Mouse (Mus musculus): ENCODE measurements at regions not wholly inside any gene's neighbourhood (a gene's known extent, or its start where the extent isn't known, plus 50 kb on each side); places are given as distances from the start of the nearest gene placed in this dataset.

GRCm38 (mm10) chr8:10865941-10866513 is 142.2 kb downstream of the Irs2 start:
- H3K27ac ChIP-seq (ENCODE audit: low read length) = peak overlapping the region; percentile 87

DNA sequence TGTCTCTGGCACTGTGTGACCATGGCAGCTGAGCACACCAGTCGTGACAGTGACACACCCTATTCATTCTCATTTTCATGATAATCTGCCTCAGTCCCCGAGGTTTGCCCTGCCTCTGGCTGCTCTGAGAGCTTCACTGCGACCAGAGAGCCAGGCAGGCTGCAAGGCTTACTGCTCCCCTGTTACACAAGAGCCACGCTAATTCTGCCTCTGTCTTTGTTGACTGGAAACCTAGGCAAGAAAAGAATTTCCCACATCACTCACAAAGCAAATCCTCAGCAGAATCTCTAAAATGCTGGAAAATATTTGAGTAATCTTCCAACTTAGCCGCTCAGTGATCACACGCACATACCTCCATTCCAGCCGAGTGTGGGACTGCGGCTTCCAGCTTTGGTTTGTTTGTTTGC is 142.8 kb downstream of the Irs2 start:
- Histone ChIP-seq H3K4me3 (ENCODE audit: low read length) (no peak overlapping the region), H3K36me3 (ENCODE audit: control insufficient read depth, insufficient read depth, low read length) (no peaks in the 10 kb centered on the region), H3K27me3 (replicated peaks; ENCODE audit: control insufficient read depth, insufficient read depth, low read length) (no peaks in the 10 kb centered on the region), H3K9me3 (ENCODE audit: control insufficient read depth, low read length) (no peaks in the 10 kb centered on the region), H3K4me2 (ENCODE audit: low read depth, low read length) (peak overlapping the region; percentile 10; the same call in 1 of the 2 replicates), H3K27ac (ENCODE audit: low read length) (peak overlapping the region; percentile 87), H3K4me1 (ENCODE audit: control insufficient read depth, insufficient read depth, low read length) (peaks cover 19% of the 10 kb centered on the region), H3K9ac (ENCODE audit: low read depth, low read length) (peak overlapping the region; percentile 12)
- WGBS = 23% methylated on average over 8 of the region's 8 CpGs
- no peak for ATAC-seq

More at GRCm38 (mm10) chr8:10865941-10866513, 142.2 kb downstream of the Irs2 start:
- H3K4me2 ChIP-seq (ENCODE audit: low read depth, low read length) = peak overlapping the region; percentile 10; the same call in 1 of the 2 replicates
- ATAC-seq = peak; percentile 88
- peak overlapping the region; percentile 12 for H3K9ac ChIP-seq (ENCODE audit: low read depth, low read length)
- 31% methylated on average over 11 of the region's 11 CpGs for WGBS
- H3K4me3 ChIP-seq (ENCODE audit: low read length) = no peak overlapping the region
- no peaks in the 10 kb centered on the region for H3K36me3 ChIP-seq (ENCODE audit: control insufficient read depth, insufficient read depth, low read length)
- peaks cover 19% of the 10 kb centered on the region for H3K4me1 ChIP-seq (ENCODE audit: control insufficient read depth, insufficient read depth, low read length)
- no peaks in the 10 kb centered on the region for H3K27me3 ChIP-seq (replicated peaks; ENCODE audit: control insufficient read depth, insufficient read depth, low read length)
- no peaks in the 10 kb centered on the region for H3K9me3 ChIP-seq (ENCODE audit: control insufficient read depth, low read length)

- H3K4me2 ChIP-seq (ENCODE audit: low read depth, low read length) = no peak overlapping the region
- H3K27ac ChIP-seq (ENCODE audit: low read length) = no peak overlapping the region
- H3K4me1 ChIP-seq (ENCODE audit: control insufficient read depth, insufficient read depth, low read length) = peaks cover 20% of the 10 kb centered on the region
- ATAC-seq = no peak
- H3K9ac ChIP-seq (ENCODE audit: low read depth, low read length) = no peak overlapping the region
- no peaks in the 10 kb centered on the region for H3K27me3 ChIP-seq (replicated peaks; ENCODE audit: control insufficient read depth, insufficient read depth, low read length)
- no peak overlapping the region for H3K4me3 ChIP-seq (ENCODE audit: low read length)
- WGBS = 76% methylated on average over 13 of the region's 13 CpGs
- H3K9me3 ChIP-seq (ENCODE audit: control insufficient read depth, low read length) = no peaks in the 10 kb centered on the region
- no peaks in the 10 kb centered on the region for H3K36me3 ChIP-seq (ENCODE audit: control insufficient read depth, insufficient read depth, low read length)
Observed at GRCm38 (mm10) chr8:10862442-10862841, 145.8 kb downstream of the Irs2 start.

DNA sequence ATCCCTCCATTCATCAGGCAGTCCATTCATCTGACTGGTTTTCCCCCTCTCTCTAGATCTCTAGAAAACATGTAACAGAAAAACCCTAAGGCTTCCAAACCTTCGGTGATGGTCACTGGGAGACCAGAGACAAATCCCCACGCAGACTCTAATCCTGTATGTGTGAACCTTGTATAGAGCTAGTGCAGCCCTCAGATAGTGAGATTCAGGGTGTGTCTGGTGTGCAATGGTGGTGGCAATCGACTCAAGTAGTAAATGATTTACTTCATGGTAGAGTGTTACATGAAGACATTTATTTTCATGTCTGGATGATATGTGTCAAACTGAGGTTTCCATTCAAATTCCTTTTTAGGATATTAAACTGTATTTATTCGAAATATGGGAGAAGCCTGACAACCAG is 147.4 kb downstream of the Irs2 start:
- Histone ChIP-seq H3K27me3 (replicated peaks; ENCODE audit: control insufficient read depth, insufficient read depth, low read length) (no peaks in the 10 kb centered on the region), H3K36me3 (ENCODE audit: control insufficient read depth, insufficient read depth, low read length) (no peaks in the 10 kb centered on the region), H3K4me3 (ENCODE audit: low read length) (no peak overlapping the region), H3K27ac (ENCODE audit: low read length) (peak overlapping the region; percentile 42; the same call in 1 of the 2 replicates), H3K9me3 (ENCODE audit: control insufficient read depth, low read length) (no peaks in the 10 kb centered on the region), H3K9ac (ENCODE audit: low read depth, low read length) (no peak overlapping the region), H3K4me1 (ENCODE audit: control insufficient read depth, insufficient read depth, low read length) (peaks cover 27% of the 10 kb centered on the region), H3K4me2 (ENCODE audit: low read depth, low read length) (no peak overlapping the region)
- 58% methylated on average over 4 of the region's 4 CpGs for WGBS
- ATAC-seq = peak; percentile 71

DNA sequence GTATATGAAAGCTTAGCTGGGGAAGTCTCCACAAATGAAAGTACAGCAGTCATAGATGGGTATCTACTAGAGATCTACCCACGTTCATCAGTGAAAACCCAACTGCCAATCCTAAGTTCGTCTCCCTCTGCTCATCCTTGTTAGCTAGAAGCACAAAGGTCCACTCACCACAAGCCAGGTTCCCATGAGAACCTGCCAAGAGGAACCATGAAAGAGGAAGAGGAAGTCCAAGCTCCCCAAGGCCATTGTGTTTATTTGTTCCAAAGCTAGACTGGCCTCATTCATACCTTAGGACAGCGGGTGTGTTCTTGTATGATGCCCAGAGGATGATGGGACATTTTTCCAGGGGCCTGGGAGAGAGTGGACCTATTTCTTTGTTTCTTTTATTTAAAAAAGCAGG is 150.4 kb downstream of the Irs2 start:
- 91% methylated on average over 3 of the region's 3 CpGs for WGBS
- Histone ChIP-seq H3K4me2 (ENCODE audit: low read depth, low read length) (no peak overlapping the region), H3K4me1 (ENCODE audit: control insufficient read depth, insufficient read depth, low read length) (peaks cover 19% of the 10 kb centered on the region), H3K36me3 (ENCODE audit: control insufficient read depth, insufficient read depth, low read length) (no peaks in the 10 kb centered on the region), H3K27me3 (replicated peaks; ENCODE audit: control insufficient read depth, insufficient read depth, low read length) (no peaks in the 10 kb centered on the region), H3K27ac (ENCODE audit: low read length) (no peak overlapping the region), H3K9me3 (ENCODE audit: control insufficient read depth, low read length) (no peaks in the 10 kb centered on the region), H3K9ac (ENCODE audit: low read depth, low read length) (no peak overlapping the region), H3K4me3 (ENCODE audit: low read length) (no peak overlapping the region)
- no peak for ATAC-seq

- Histone ChIP-seq H3K9me3 (ENCODE audit: control insufficient read depth, low read length) (no peaks in the 10 kb centered on the region), H3K9ac (ENCODE audit: low read depth, low read length) (no peak overlapping the region), H3K4me3 (ENCODE audit: low read length) (no peak overlapping the region), H3K4me2 (ENCODE audit: low read depth, low read length) (no peak overlapping the region), H3K27me3 (replicated peaks; ENCODE audit: control insufficient read depth, insufficient read depth, low read length) (no peaks in the 10 kb centered on the region), H3K27ac (ENCODE audit: low read length) (peak overlapping the region; percentile 45), H3K4me1 (ENCODE audit: control insufficient read depth, insufficient read depth, low read length) (peaks cover 22% of the 10 kb centered on the region), H3K36me3 (ENCODE audit: control insufficient read depth, insufficient read depth, low read length) (no peaks in the 10 kb centered on the region)
- WGBS = 46% methylated on average over 15 of the region's 15 CpGs
- ATAC-seq = peak; percentile 61
Observed at GRCm38 (mm10) chr8:10856996-10857720, 151.1 kb downstream of the Irs2 start.

DNA sequence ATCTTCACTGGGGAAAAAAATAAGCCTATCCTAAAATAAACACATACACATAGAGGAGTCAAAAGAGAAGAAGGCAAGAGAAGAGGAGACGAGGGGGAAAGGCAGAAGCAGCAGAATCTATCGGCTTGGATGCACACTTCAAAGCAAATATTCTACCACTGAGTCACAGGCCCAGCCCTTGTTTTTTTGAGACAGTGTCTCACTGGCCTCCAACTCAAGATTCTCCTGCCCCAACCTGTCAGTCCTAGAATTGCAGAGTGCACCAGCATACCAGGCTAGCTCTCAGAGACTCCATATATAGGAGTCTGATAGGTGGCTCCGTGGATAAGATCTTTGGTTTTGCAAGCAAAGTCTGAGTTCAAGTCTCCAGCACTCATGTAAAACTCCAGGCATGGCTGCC is 152.6 kb downstream of the Irs2 start:
- no peaks in the 10 kb centered on the region for H3K9me3 ChIP-seq (ENCODE audit: control insufficient read depth, low read length)
- H3K27ac ChIP-seq (ENCODE audit: low read length) = no peak overlapping the region
- H3K4me3 ChIP-seq (ENCODE audit: low read length) = no peak overlapping the region
- 84% methylated on average over 3 of the region's 3 CpGs for WGBS
- no peak overlapping the region for H3K9ac ChIP-seq (ENCODE audit: low read depth, low read length)
- H3K36me3 ChIP-seq (ENCODE audit: control insufficient read depth, insufficient read depth, low read length) = no peaks in the 10 kb centered on the region
- H3K27me3 ChIP-seq (replicated peaks; ENCODE audit: control insufficient read depth, insufficient read depth, low read length) = no peaks in the 10 kb centered on the region
- no peak overlapping the region for H3K4me2 ChIP-seq (ENCODE audit: low read depth, low read length)
- H3K4me1 ChIP-seq (ENCODE audit: control insufficient read depth, insufficient read depth, low read length) = peaks cover 20% of the 10 kb centered on the region
- ATAC-seq = no peak

GRCm38 (mm10) chr8:10855131-10855530 is 153.1 kb downstream of the Irs2 start:
- ATAC-seq = no peak
- Histone ChIP-seq H3K27me3 (replicated peaks; ENCODE audit: control insufficient read depth, insufficient read depth, low read length) (no peaks in the 10 kb centered on the region), H3K27ac (ENCODE audit: low read length) (no peak overlapping the region; the same call in 1 of the 2 replicates), H3K4me1 (ENCODE audit: control insufficient read depth, insufficient read depth, low read length) (peaks cover 20% of the 10 kb centered on the region), H3K9me3 (ENCODE audit: control insufficient read depth, low read length) (no peaks in the 10 kb centered on the region), H3K4me3 (ENCODE audit: low read length) (no peak overlapping the region), H3K9ac (ENCODE audit: low read depth, low read length) (no peak overlapping the region), H3K36me3 (ENCODE audit: control insufficient read depth, insufficient read depth, low read length) (no peaks in the 10 kb centered on the region), H3K4me2 (ENCODE audit: low read depth, low read length) (no peak overlapping the region)
- 81% methylated on average over 4 of the region's 4 CpGs for WGBS

- H3K27ac ChIP-seq (ENCODE audit: low read length) = peak overlapping the region; percentile 71
- 40% methylated on average over 6 of the region's 6 CpGs for WGBS
- H3K4me1 ChIP-seq (ENCODE audit: control insufficient read depth, insufficient read depth, low read length) = peaks cover 21% of the 10 kb centered on the region
- peak; percentile 77 for ATAC-seq
- H3K9me3 ChIP-seq (ENCODE audit: control insufficient read depth, low read length) = no peaks in the 10 kb centered on the region
- 0 out of 2 replicates have a peak overlapping the region, but pooled peaks have one; percentile 4 for H3K9ac ChIP-seq (ENCODE audit: low read depth, low read length)
- no peak overlapping the region for H3K4me3 ChIP-seq (ENCODE audit: low read length)
- no peaks in the 10 kb centered on the region for H3K36me3 ChIP-seq (ENCODE audit: control insufficient read depth, insufficient read depth, low read length)
- H3K27me3 ChIP-seq (replicated peaks; ENCODE audit: control insufficient read depth, insufficient read depth, low read length) = no peaks in the 10 kb centered on the region
- no peak overlapping the region for H3K4me2 ChIP-seq (ENCODE audit: low read depth, low read length)
Observed at GRCm38 (mm10) chr8:10854600-10854999, 153.7 kb downstream of the Irs2 start.
